37 mouse cellular contexts compared by ENCODE assay signal in the genomic region with DNA sequence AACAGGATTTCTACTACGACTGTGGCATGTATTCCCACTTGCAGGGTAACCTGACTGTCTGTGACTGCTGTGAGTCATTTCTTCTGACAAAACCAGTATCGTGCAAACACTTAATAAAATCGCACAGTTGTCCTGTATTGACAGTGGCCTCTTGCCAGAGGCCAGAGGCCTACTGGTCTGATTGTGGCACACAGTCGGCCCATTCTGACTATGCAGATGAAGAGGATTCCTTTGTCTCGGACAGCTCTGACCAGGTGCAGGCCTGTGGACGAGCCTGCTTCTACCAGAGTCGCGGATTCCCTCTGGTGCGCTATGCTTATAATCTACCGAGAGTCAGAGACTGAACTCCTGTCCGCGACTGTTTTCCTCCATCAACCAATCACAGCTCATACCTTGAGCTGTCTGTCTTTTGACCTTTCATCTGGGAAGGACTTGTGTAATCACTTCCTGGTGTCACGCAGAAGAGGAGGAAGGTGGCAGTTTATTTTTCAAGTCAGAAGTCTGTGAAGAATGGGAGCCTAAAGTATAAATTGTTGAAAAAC. TPM values are rescaled to one million over a fixed set of nuclear protein-coding genes. Genes with fewer than 3 reads are reported as not detected.
DNase-seq lines count a peak whose midpoint lies in the region; ATAC-seq and TF ChIP-seq lines count a peak whose summit lies in the region.
"Had no signal": no experiment of that assay in that cellular context is flagged by ENCODE, and none has a peak within 500 bp of the region (broad histone marks: within the 10 kb centered on the region; RNA-seq: fewer than 3 reads in every experiment).

No protein-coding gene starts in this region.

- DNase-seq in liver, adult 2 months (ENCODE audit: extremely low read depth, low read depth, low spot score): peak; percentile 30
- DNase-seq in liver (no peak), R1 (ENCODE audit: low read depth, low spot score) (peak; percentile 64)
- DNase-seq in urinary bladder, adult 18-20 months (ENCODE audit: low spot score in 2 of 2): peak; percentile 22 to 35
- DNase-seq in urinary bladder, postnatal 4 days (ENCODE audit: low spot score in 2 of 2): no peak
- peak; percentile 41 for DNase-seq in stomach, postnatal 0 days (ENCODE audit: low spot score)
- DNase-seq in spleen, adult 12 weeks (ENCODE audit: low spot score): no peak
- DNase-seq in cerebellum, postnatal 25 days: no peak
- DNase-seq: adrenal gland, adult 2 months; adrenal gland, postnatal 36 days; B cell, adult 2 months; cerebellum, adult 2 months; cerebellum, postnatal 14 days; gastrocnemius, adult 2 months; gastrocnemius, postnatal 36 days; heart, adult 18-20 months; kidney, adult 2 months; kidney, postnatal 10 days; layer of hippocampus, postnatal 36 days; left cerebral cortex, postnatal 4 days; lung, adult 2 months; lung, postnatal 10 days; retina, postnatal 1 day; right cerebral cortex, postnatal 14 days; thymus, adult 2 months; thymus, postnatal 36 days had no signal

- no peak overlapping the region for H3K4me3 ChIP-seq in liver, adult 2 months (ENCODE audit: insufficient read depth, low read depth, low read length)
- no peak overlapping the region for H3K4me3 ChIP-seq in stomach, postnatal 0 days (ENCODE audit: low read depth, low read length)
- H3K4me3 ChIP-seq: embryonic facial prominence, embryonic 12.5 days; erythroblast, embryonic 14.5 days; gastrocnemius, adult 2 months; hindbrain, embryonic 15.5 days; intestine, embryonic 15.5 days; stomach, embryonic 15.5 days had no signal

- no peak for TF ChIP-seq CTCF in liver, adult 2 months (IDR thresholded peaks at IDR 0.05; ENCODE audit: low read depth, low read length)
- no peak for TF ChIP-seq CTCF in stomach, postnatal 0 days (IDR thresholded peaks at IDR 0.05; ENCODE audit: low read depth)

- H3K27ac ChIP-seq in liver, adult 2 months (replicated peaks; ENCODE audit: insufficient read depth, low read depth, low read length): no peak overlapping the region
- H3K27ac ChIP-seq in stomach, postnatal 0 days (replicated peaks): no peak overlapping the region
- H3K27ac ChIP-seq: embryonic facial prominence, embryonic 12.5 days; gastrocnemius, adult 2 months; hindbrain, embryonic 15.5 days; intestine, embryonic 15.5 days; liver, embryonic 14.5 days; macrophage; stomach, embryonic 15.5 days had no signal

- H3K4me2 ChIP-seq in stomach, postnatal 0 days (replicated peaks; ENCODE audit: low read depth): no peak overlapping the region
- H3K4me2 ChIP-seq: embryonic facial prominence, embryonic 12.5 days; heart, embryonic 11.5 days; hindbrain, embryonic 15.5 days; intestine, embryonic 15.5 days; stomach, embryonic 15.5 days had no signal

- no peak for TF ChIP-seq EP300 in stomach, postnatal 0 days (optimal IDR thresholded peaks at IDR 0.05)

- H3K9ac ChIP-seq in liver, adult 2 months (ENCODE audit: low read depth, low read length): no peak overlapping the region
- H3K9ac ChIP-seq in stomach, postnatal 0 days (ENCODE audit: low read length): no peak overlapping the region
- H3K9ac ChIP-seq: embryonic facial prominence, embryonic 12.5 days; hindbrain, embryonic 15.5 days; intestine, embryonic 15.5 days; liver, embryonic 14.5 days; stomach, embryonic 15.5 days had no signal

- peaks cover 32% of the 10 kb centered on the region for H3K36me3 ChIP-seq in liver, adult 2 months (ENCODE audit: control insufficient read depth, insufficient read depth, low read length)
- peaks cover 8% of the 10 kb centered on the region; the same call in 1 of the 2 replicates for H3K36me3 ChIP-seq in stomach, postnatal 0 days (ENCODE audit: control insufficient read depth, insufficient read depth, low read length)

- H3K9me3 ChIP-seq in stomach, postnatal 0 days (ENCODE audit: control insufficient read depth, low read length): no peaks in the 10 kb centered on the region
- H3K9me3 ChIP-seq: embryonic facial prominence, embryonic 12.5 days; hindbrain, embryonic 15.5 days; intestine, embryonic 15.5 days; stomach, embryonic 15.5 days had no signal

- no peak for TF ChIP-seq POLR2A in liver, adult 2 months (IDR thresholded peaks at IDR 0.05; ENCODE audit: extremely low read depth, insufficient read depth, low read length)

- peak; percentile 51; the same call in 1 of the 2 replicates for ATAC-seq in stomach, postnatal 0 days (ENCODE audit: low FRiP score, low TSS enrichment)
- ATAC-seq: activated CD4-positive, CD25-positive, alpha-beta regulatory T cell, adult 4 months; forebrain, embryonic 16.5 days; intestine, embryonic 15.5 days; midbrain, embryonic 16.5 days had no signal

- H3K4me1 ChIP-seq in liver, adult 2 months (ENCODE audit: control insufficient read depth, insufficient read depth, low read length): peaks cover 3% of the 10 kb centered on the region; the same call in 1 of the 2 replicates
- H3K4me1 ChIP-seq in stomach, postnatal 0 days (replicated peaks; ENCODE audit: control insufficient read depth, insufficient read depth): no peaks in the 10 kb centered on the region
- H3K4me1 ChIP-seq: embryonic facial prominence, embryonic 12.5 days; intestine, embryonic 15.5 days; stomach, embryonic 15.5 days had no signal

- no peaks in the 10 kb centered on the region for H3K79me2 ChIP-seq in liver, adult 2 months (ENCODE audit: control insufficient read depth, insufficient read depth, low read length)

- WGBS in liver, adult 2 months: 71% methylated on average over 13 of the region's 13 CpGs
- WGBS in stomach, postnatal 0 days: 79% methylated on average over 13 of the region's 13 CpGs

- no peaks in the 10 kb centered on the region for H3K27me3 ChIP-seq in liver, adult 2 months (ENCODE audit: control insufficient read depth, insufficient read depth, low read length)
- no peaks in the 10 kb centered on the region for H3K27me3 ChIP-seq in stomach, postnatal 0 days (ENCODE audit: control insufficient read depth, insufficient read depth, low read length)
- H3K27me3 ChIP-seq: embryonic facial prominence, embryonic 12.5 days; hindbrain, embryonic 15.5 days; intestine, embryonic 15.5 days; stomach, embryonic 15.5 days had no signal

RNA-seq across cellular contexts. Expression of a gene that starts 5.4 kb away (rescaled TPM):
- total RNA-seq in liver, adult 2 months (2014; rRNA removed): 1.1 and 1.4 TPM in 2 replicates
- polyA plus RNA-seq in liver, adult 2 months (2012; rRNA removed): 0.61 and 0.66 TPM in 2 replicates
- polyA plus RNA-seq in stomach, postnatal 0 days (2015; fragmentation: Nextera tagmentation; extraction: Ambion mirVana): 16.1 and 18.7 TPM in 2 replicates

Comparison
In these comparisons a context has a peak if more than half of its experiments do, and no peak if none do; other contexts are left out.
1. DNase-seq: peak in liver, adult 2 months (single experiment), urinary bladder, adult 18-20 months (2 of 2), R1 (single experiment) and stomach, postnatal 0 days (single experiment); none in liver (single experiment), urinary bladder, postnatal 4 days (0 of 2), spleen, adult 12 weeks (single experiment) and cerebellum, postnatal 25 days (0 of 2).
2. RNA of a gene that starts 5.4 kb away (polyA plus RNA-seq): 16.1 to 18.7 TPM in stomach, postnatal 0 days; 0.61 to 0.66 TPM in liver, adult 2 months; every median in the first group is over 10 times any median in the second.